Mouse (Mus musculus) forebrain, postnatal 0 days (tissue): ENCODE results near the gene Sys1. TPM values are rescaled to one million over a fixed set of nuclear protein-coding genes. Genes with fewer than 3 reads are reported as not detected.
A peak's percentile ranks its signal among the peaks of the same experiment; 100 is the strongest.

ENCODE experiments used
- ATAC-seq: fragments of 200-750 bp; cut with Nextera tagmentation; 2 replicates; pipeline ENCODE4 v1.8.0; 2017; ENCODE audit warnings: mild to moderate bottlenecking, moderate library complexity
- DNase-seq: peaks from one replicate; pipeline ENCODE4 v3.0.0-alpha.2; 2015
- H3K27ac ChIP-seq: fragments of 300-500 bp; sonication (generic); 2 replicates; pipeline ENCODE4 v1.5.1; 2014; ENCODE audit warnings: low read depth, mild to moderate bottlenecking, antibody characterized with exemption, low read length, moderate library complexity, mixed read lengths
- H3K27me3 ChIP-seq: fragments of 300-500 bp; sonication (generic); 2 replicates; pipeline ENCODE4 v1.6.1; 2014; ENCODE audit warnings: mild to moderate bottlenecking, low read length, mixed read lengths; ENCODE audit not compliant: insufficient read depth
- H3K36me3 ChIP-seq: fragments of 300-500 bp; sonication (generic); 2 replicates; pipeline ENCODE4 v1.6.1; 2014; ENCODE audit warnings: mild to moderate bottlenecking, moderate library complexity; ENCODE audit not compliant: insufficient read depth
- H3K4me1 ChIP-seq: fragments of 300-500 bp; sonication (generic); 2 replicates; pipeline ENCODE4 v1.6.1; 2014; ENCODE audit warnings: antibody characterized with exemption; ENCODE audit not compliant: insufficient read depth
- H3K4me2 ChIP-seq: fragments of 300-500 bp; sonication (generic); 2 replicates; pipeline ENCODE4 v1.6.1; 2014; ENCODE audit warnings: low read depth, mild to moderate bottlenecking, moderate library complexity
- H3K4me3 ChIP-seq: fragments of 300-500 bp; sonication (generic); 2 replicates; pipeline ENCODE4 v1.5.1; 2014; ENCODE audit warnings: low read depth, low read length, mixed read lengths
- H3K9ac ChIP-seq: fragments of 300-500 bp; sonication (generic); 2 replicates; pipeline ENCODE4 v1.6.1; 2014; ENCODE audit warnings: mild to moderate bottlenecking
- H3K9me3 ChIP-seq: fragments of 300-500 bp; sonication (generic); 2 replicates; pipeline ENCODE4 v1.6.1; 2016; ENCODE audit warnings: low read length
- CTCF ChIP-seq: sonication (generic); IDR thresholded peaks from 2 replicates; pipeline ENCODE4 v1.5.1; 2016; ENCODE audit warnings: antibody characterized with exemption, control low read depth, low read depth
- WGBS: fragments of 180-500 bp; shearing (Covaris S2); extraction: QIAGEN DNeasy Blood & Tissue Kit; methylation state at CpG from one replicate; pipeline ENCODE4 v1.1.7; 2014; 5-methylcytosine and 5-hydroxymethylcytosine counted together
- polyA plus RNA-seq: library from polyadenylated mRNA; unstranded; fragments of >200 nt; fragmentation: Nextera tagmentation; extraction: Ambion mirVana; gene quantifications from 2 replicates; pipeline ENCODE4 v1.2.1, GENCODE M21; 2015
- total RNA-seq: library from RNA; depleted of rRNA; stranded (reverse); fragments of >200 nt; gene quantifications from 2 replicates; pipeline ENCODE4 v1.2.3, GENCODE M21; 2014

Sys1 gene
- total and polyA plus RNA-seq, 2 experiments from 2014 or later, result 105 to 167 TPM

- DNase-seq (no peak), ATAC-seq (no peak)
- Histone ChIP-seq H3K4me2 (no peak overlapping the region), H3K4me3 (no peak overlapping the region), H3K4me1 (no peaks in the 10 kb centered on the region), H3K27me3 (no peaks in the 10 kb centered on the region), H3K9me3 (no peaks in the 10 kb centered on the region), H3K36me3 (no peaks in the 10 kb centered on the region), H3K9ac (no peak overlapping the region), H3K27ac (no peak overlapping the region)
- TF ChIP-seq CTCF, result no peak
- WGBS, result 91% methylated on average over 7 of the region's 7 CpGs
Measured at GRCm38 (mm10) chr2:164421306-164421705, 35.5 kb upstream of the Sys1 start.

GRCm38 (mm10) chr2:164421979-164422378, 34.8 kb upstream of the Sys1 start:
- no peak overlapping the region for H3K9ac ChIP-seq
- DNase-seq (no peak), ATAC-seq (no peak)
- H3K27ac ChIP-seq, result no peak overlapping the region
- H3K36me3 ChIP-seq, result no peaks in the 10 kb centered on the region
- H3K4me1 ChIP-seq, result no peaks in the 10 kb centered on the region
- TF ChIP-seq CTCF, result no peak
- H3K4me3 ChIP-seq, result no peak overlapping the region
- no peak overlapping the region for H3K4me2 ChIP-seq
- H3K27me3 ChIP-seq, result no peaks in the 10 kb centered on the region
- WGBS, result 90% methylated on average over 8 of the region's 8 CpGs
- H3K9me3 ChIP-seq, result no peaks in the 10 kb centered on the region

GRCm38 (mm10) chr2:164422675-164423393, 33.9 kb upstream of the Sys1 start:
- no peak overlapping the region for H3K9ac ChIP-seq
- H3K4me1 ChIP-seq, result no peaks in the 10 kb centered on the region
- no peak overlapping the region for H3K27ac ChIP-seq
- no peaks in the 10 kb centered on the region for H3K9me3 ChIP-seq
- 90% methylated on average over 15 of the region's 15 CpGs for WGBS
- no peak overlapping the region for H3K4me3 ChIP-seq
- H3K27me3 ChIP-seq, result no peaks in the 10 kb centered on the region
- no peak for TF ChIP-seq CTCF
- no peak overlapping the region for H3K4me2 ChIP-seq
- no peak for ATAC-seq
- H3K36me3 ChIP-seq, result no peaks in the 10 kb centered on the region
- no peak for DNase-seq

GRCm38 (mm10) chr2:164423464-164423863, 33.3 kb upstream of the Sys1 start:
- Histone ChIP-seq H3K4me3 (no peak overlapping the region), H3K27me3 (no peaks in the 10 kb centered on the region), H3K27ac (no peak overlapping the region), H3K36me3 (no peaks in the 10 kb centered on the region), H3K4me1 (no peaks in the 10 kb centered on the region), H3K4me2 (no peak overlapping the region), H3K9me3 (no peaks in the 10 kb centered on the region), H3K9ac (no peak overlapping the region)
- DNase-seq, result no peak
- WGBS, result 91% methylated on average over 11 of the region's 11 CpGs
- TF ChIP-seq CTCF, result no peak
- no peak for ATAC-seq

GRCm38 (mm10) chr2:164424406-164424805, 32.4 kb upstream of the Sys1 start:
- H3K27ac ChIP-seq, result no peak overlapping the region
- H3K27me3 ChIP-seq, result no peaks in the 10 kb centered on the region
- no peak overlapping the region for H3K9ac ChIP-seq
- H3K4me2 ChIP-seq, result no peak overlapping the region
- H3K4me1 ChIP-seq, result no peaks in the 10 kb centered on the region
- TF ChIP-seq CTCF, result no peak
- 89% methylated on average over 8 of the region's 8 CpGs for WGBS
- H3K4me3 ChIP-seq, result no peak overlapping the region
- no peaks in the 10 kb centered on the region for H3K36me3 ChIP-seq
- no peak for DNase-seq
- ATAC-seq, result no peak
- H3K9me3 ChIP-seq, result no peaks in the 10 kb centered on the region

- H3K36me3 ChIP-seq, result no peaks in the 10 kb centered on the region
- ATAC-seq (no peak), DNase-seq (peak; percentile 31)
- H3K9ac ChIP-seq, result no peak overlapping the region
- H3K27me3 ChIP-seq, result no peaks in the 10 kb centered on the region
- H3K4me3 ChIP-seq, result no peak overlapping the region
- H3K27ac ChIP-seq, result no peak overlapping the region
- no peak overlapping the region for H3K4me2 ChIP-seq
- H3K4me1 ChIP-seq, result no peaks in the 10 kb centered on the region
- TF ChIP-seq CTCF, result no peak
- 74% methylated on average over 5 of the region's 5 CpGs for WGBS
- H3K9me3 ChIP-seq, result no peaks in the 10 kb centered on the region
Measured at GRCm38 (mm10) chr2:164425401-164425800, 31.4 kb upstream of the Sys1 start.

- DNase-seq (no peak), ATAC-seq (no peak)
- 36% methylated on average over 12 of the region's 12 CpGs for WGBS
- TF ChIP-seq CTCF, result no peak
- Histone ChIP-seq H3K4me2 (no peak overlapping the region), H3K9me3 (no peaks in the 10 kb centered on the region), H3K4me3 (no peak overlapping the region), H3K9ac (no peak overlapping the region), H3K27me3 (no peaks in the 10 kb centered on the region), H3K27ac (no peak overlapping the region), H3K4me1 (no peaks in the 10 kb centered on the region), H3K36me3 (no peaks in the 10 kb centered on the region)
Measured at GRCm38 (mm10) chr2:164426121-164426520, 30.6 kb upstream of the Sys1 start.
